Mouse (Mus musculus) embryonic facial prominence, embryonic 14.5 days (tissue): ENCODE measurements at regions not wholly inside any gene's neighbourhood (a gene's known extent, or its start where the extent isn't known, plus 50 kb on each side); places are given as distances from the start of the nearest gene placed in this dataset.

Source experiments
- ATAC-seq: fragments of 200-750 bp; cut with Nextera tagmentation; 2 replicates; pipeline ENCODE4 v1.8.0; 2017; ENCODE audit warnings: low read depth, moderate number of reproducible peaks, moderate TSS enrichment
- DNase-seq: peaks from one replicate; pipeline ENCODE4 v3.0.0-alpha.2; 2015; ENCODE audit warnings: low spot score
- H3K27ac ChIP-seq: fragments of 300-500 bp; sonication (generic); replicated peaks from 2 replicates; pipeline ENCODE4 v1.5.1; 2014; ENCODE audit warnings: low read depth, mild to moderate bottlenecking, low read length, moderate library complexity
- H3K27me3 ChIP-seq: fragments of 300-500 bp; sonication (generic); replicated peaks from 2 replicates; pipeline ENCODE4 v1.6.1; 2014; ENCODE audit warnings: low read length; ENCODE audit not compliant: control insufficient read depth, insufficient read depth
- H3K36me3 ChIP-seq: fragments of 300-500 bp; sonication (generic); 2 replicates; pipeline ENCODE4 v1.6.1; 2014; ENCODE audit warnings: low read length, mixed read lengths; ENCODE audit not compliant: control insufficient read depth, insufficient read depth
- H3K4me1 ChIP-seq: fragments of 300-500 bp; sonication (generic); 2 replicates; pipeline ENCODE4 v1.6.1; 2014; ENCODE audit warnings: antibody characterized with exemption, low read length; ENCODE audit not compliant: control insufficient read depth, insufficient read depth
- H3K4me2 ChIP-seq: fragments of 300-500 bp; sonication (generic); 2 replicates; pipeline ENCODE4 v1.6.1; 2014; ENCODE audit warnings: low read depth, mild to moderate bottlenecking, low read length, moderate library complexity, mixed read lengths
- H3K4me3 ChIP-seq: fragments of 300-500 bp; sonication (generic); 2 replicates; pipeline ENCODE4 v1.5.1; 2014; ENCODE audit warnings: low read depth, mild to moderate bottlenecking, low read length
- H3K9ac ChIP-seq: fragments of 300-500 bp; sonication (generic); 2 replicates; pipeline ENCODE4 v1.6.1; 2014; ENCODE audit warnings: low read depth, mild to moderate bottlenecking, low read length, moderate library complexity, mixed read lengths
- H3K9me3 ChIP-seq: fragments of 300-500 bp; sonication (generic); 2 replicates; pipeline ENCODE4 v1.6.1; 2016; ENCODE audit warnings: low read length; ENCODE audit not compliant: control insufficient read depth
- WGBS: fragments of 180-500 bp; shearing (Covaris S2); extraction: QIAGEN DNeasy Blood & Tissue Kit; methylation state at CpG from one replicate; pipeline ENCODE4 v1.1.7; 2014; 5-methylcytosine and 5-hydroxymethylcytosine counted together

DNA sequence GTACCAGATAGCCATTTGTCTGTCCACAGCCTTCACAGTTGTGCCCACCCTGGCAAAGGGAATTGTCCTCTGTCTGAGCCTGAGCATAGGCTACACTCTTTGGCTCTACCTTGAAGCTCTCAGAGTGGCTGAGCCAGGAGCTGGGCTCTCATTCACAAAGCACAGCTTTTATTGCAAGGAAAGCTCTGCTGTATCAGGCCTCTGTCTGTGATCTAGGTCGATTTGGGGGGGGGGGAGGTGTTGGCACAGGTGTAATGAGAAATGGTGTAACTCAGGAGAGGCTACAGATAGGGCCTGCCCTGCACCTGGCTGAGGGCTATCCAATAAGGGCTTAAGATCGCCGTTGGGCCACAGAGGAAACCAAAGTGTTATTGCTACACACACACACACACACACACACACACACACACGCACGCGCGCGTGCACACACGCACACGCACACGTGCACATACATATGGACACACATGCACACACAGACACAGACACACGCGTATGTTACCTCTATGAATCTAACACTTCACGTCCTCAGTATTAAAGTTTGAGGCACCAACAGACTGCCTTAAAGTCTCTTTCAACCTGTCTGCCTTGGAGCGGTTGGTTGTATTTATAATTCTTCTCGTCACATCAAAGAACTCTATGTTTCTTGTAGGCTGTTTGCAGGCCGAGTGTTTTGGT is 70.9 kb upstream of the Ppara start:
- DNase-seq = no peak
- Histone ChIP-seq H3K4me1 (peaks cover under 1% of the 10 kb centered on the region; the same call in 1 of the 2 replicates), H3K9me3 (no peaks in the 10 kb centered on the region), H3K9ac (no peak overlapping the region), H3K27me3 (peaks cover 52% of the 10 kb centered on the region), H3K4me3 (no peak overlapping the region), H3K27ac (no peak overlapping the region), H3K36me3 (peaks cover 14% of the 10 kb centered on the region), H3K4me2 (no peak overlapping the region)
- no peak for ATAC-seq
- WGBS = 84% methylated on average over 17 of the region's 17 CpGs

DNA sequence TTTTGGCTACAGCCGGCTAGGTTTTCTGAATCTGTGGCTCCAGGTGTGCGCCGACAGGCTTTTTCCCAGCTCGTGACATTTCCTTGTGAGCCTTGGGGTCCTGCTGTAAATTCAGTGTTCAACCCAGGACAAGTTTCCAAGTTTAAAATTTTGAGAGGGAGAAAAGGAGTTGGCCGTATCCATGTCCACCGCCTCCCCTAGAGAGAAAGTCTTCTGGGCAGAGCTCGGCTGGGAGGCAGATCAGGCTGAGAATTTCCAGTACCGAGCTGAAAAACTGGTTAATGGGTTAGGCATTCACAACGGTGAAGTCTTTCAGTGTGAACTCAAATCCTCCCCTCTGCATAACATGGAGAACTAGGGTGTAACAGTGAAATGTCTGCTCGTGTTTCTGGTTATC is 70.4 kb upstream of the Ppara start:
- Histone ChIP-seq H3K9ac (no peak overlapping the region), H3K4me1 (peaks cover 5% of the 10 kb centered on the region; the same call in 1 of the 2 replicates), H3K4me3 (no peak overlapping the region), H3K9me3 (no peaks in the 10 kb centered on the region), H3K27ac (no peak overlapping the region), H3K27me3 (peaks cover 46% of the 10 kb centered on the region), H3K4me2 (no peak overlapping the region), H3K36me3 (peaks cover 11% of the 10 kb centered on the region; the same call in 1 of the 2 replicates)
- ATAC-seq (no peak), DNase-seq (no peak)
- WGBS = 69% methylated on average over 10 of the region's 10 CpGs

DNA sequence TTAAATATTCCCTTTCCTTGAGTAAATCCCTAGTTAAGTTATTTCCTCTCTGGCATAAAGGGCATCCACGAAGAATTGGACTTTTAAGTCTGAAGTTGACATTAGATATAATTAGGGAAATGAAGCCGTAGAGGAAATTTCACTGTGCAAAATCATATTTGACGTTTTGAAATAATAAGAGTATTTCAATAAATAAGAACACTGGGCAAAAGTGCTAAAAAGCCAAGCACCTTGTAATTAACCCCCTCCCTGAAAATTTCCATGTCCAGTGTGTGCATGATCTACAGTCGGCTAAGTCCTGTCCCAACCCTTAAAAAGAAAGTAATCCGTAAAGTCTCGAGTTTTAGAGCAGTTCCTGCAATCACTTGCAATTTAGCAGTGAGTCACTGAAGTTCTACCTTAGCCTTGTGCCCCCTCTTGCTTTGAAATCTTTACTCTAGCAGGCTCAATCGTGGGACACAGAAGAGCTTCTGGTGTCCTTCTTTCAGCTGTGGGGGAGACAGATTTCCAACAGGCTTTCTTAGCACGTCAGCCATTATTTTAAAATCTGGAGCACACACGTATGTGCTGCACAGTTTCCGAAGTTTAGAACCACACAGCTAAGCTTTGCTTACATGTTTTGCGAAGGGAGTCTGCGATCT is 69.5 kb upstream of the Ppara start:
- Histone ChIP-seq H3K9me3 (no peaks in the 10 kb centered on the region), H3K9ac (no peak overlapping the region), H3K4me2 (no peak overlapping the region), H3K27ac (no peak overlapping the region), H3K27me3 (peaks cover 39% of the 10 kb centered on the region), H3K4me3 (no peak overlapping the region), H3K4me1 (peaks cover 9% of the 10 kb centered on the region; the same call in 1 of the 2 replicates), H3K36me3 (peaks cover 11% of the 10 kb centered on the region; the same call in 1 of the 2 replicates)
- DNase-seq (no peak), ATAC-seq (no peak)
- WGBS = 71% methylated on average over 12 of the region's 12 CpGs

DNA sequence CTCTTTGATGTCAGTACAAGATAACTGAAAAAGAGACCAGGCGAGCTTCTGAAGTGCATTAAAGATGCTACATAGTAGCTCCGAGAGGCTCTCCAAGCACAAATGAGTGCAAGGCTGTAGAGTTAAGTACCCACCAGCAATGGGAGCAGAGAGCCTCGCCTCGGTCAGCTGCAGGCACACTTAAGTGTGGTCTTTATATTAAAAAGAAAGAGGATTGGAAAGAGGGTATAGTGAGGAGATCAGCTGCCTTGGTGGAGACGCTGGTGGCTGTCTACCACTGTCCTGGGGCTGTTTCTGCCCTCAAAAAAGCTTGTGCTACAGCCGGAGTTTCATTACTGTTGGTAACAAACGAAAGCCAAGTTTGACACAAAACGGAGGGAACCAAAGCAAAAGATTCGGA is 68.3 kb upstream of the Ppara start:
- H3K4me1 ChIP-seq = peaks cover 9% of the 10 kb centered on the region; the same call in 1 of the 2 replicates
- H3K9ac ChIP-seq = no peak overlapping the region
- ATAC-seq = no peak
- no peak overlapping the region for H3K4me2 ChIP-seq
- no peaks in the 10 kb centered on the region for H3K9me3 ChIP-seq
- H3K27me3 ChIP-seq = peaks cover 27% of the 10 kb centered on the region
- H3K4me3 ChIP-seq = no peak overlapping the region
- no peak overlapping the region for H3K27ac ChIP-seq
- peaks cover 3% of the 10 kb centered on the region; the same call in 1 of the 2 replicates for H3K36me3 ChIP-seq
- DNase-seq = no peak
- WGBS = 73% methylated on average over 9 of the region's 9 CpGs

DNA sequence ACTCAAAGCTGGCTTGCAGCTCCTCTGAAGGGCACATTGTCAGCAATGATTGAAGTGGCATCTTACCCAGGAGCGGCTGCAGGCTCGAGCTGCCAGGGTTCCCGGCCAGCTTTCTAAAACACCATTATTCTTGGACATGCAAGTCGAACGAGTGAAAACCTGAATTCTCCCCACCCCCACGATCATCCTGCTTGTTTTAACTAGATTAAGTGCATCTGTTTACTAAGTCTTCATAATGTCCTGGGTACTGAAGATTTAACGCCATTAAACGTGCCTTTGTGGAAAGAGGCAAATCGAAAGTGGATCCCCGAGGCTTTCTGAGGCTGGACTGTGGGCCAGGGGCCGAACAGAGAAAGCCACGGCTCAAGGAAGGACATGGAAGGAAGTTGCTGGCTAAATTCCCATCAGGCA is 67.4 kb upstream of the Ppara start:
- H3K4me1 ChIP-seq = peaks cover 9% of the 10 kb centered on the region; the same call in 1 of the 2 replicates
- no peaks in the 10 kb centered on the region for H3K36me3 ChIP-seq
- H3K4me2 ChIP-seq = peak overlapping the region; percentile 20; the same call in 1 of the 2 replicates
- WGBS = 55% methylated on average over 12 of the region's 12 CpGs
- H3K27ac ChIP-seq = no peak overlapping the region
- ATAC-seq (no peak), DNase-seq (no peak)
- H3K4me3 ChIP-seq = no peak overlapping the region
- peaks cover 19% of the 10 kb centered on the region for H3K27me3 ChIP-seq
- no peaks in the 10 kb centered on the region for H3K9me3 ChIP-seq
- no peak overlapping the region for H3K9ac ChIP-seq

DNA sequence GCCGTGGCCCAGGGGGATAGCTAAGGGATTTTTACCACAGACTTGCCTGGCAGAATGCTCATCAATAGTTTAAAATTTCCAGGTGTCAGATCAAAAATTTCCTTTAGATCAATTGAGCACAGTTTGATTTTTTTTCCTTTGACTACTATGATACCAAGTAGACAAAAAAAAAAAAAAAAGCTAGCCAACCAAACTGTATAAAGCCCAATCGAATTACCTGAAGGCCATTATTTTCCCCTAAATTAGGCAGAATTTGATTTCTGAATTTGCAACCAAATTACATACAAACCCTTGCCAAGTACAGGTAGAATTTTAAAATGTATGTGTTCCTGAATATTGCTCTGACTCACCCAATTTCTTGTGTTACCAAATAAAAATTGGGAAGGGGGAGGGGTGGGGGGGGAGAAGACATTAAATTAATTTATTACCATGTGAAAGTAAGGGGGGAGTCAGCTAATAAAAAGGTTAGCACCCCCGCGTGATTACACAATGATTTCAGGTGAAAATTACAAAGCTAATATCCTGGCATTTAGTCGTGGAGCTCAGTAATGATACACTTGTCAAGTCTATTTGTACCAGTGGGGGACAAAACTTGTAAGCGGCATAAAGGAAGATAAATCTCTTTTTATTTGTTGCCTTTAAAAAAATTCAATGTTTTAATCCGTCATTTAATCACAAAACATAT is 66.7 kb upstream of the Ppara start:
- Histone ChIP-seq H3K4me1 (peaks cover 12% of the 10 kb centered on the region; the same call in 1 of the 2 replicates), H3K9me3 (no peaks in the 10 kb centered on the region), H3K4me3 (no peak overlapping the region), H3K36me3 (no peaks in the 10 kb centered on the region), H3K9ac (no peak overlapping the region), H3K27ac (no peak overlapping the region), H3K27me3 (peaks cover 19% of the 10 kb centered on the region), H3K4me2 (no peak overlapping the region)
- no peak for DNase-seq
- no peak for ATAC-seq
- 83% methylated on average over 7 of the region's 7 CpGs for WGBS

DNA sequence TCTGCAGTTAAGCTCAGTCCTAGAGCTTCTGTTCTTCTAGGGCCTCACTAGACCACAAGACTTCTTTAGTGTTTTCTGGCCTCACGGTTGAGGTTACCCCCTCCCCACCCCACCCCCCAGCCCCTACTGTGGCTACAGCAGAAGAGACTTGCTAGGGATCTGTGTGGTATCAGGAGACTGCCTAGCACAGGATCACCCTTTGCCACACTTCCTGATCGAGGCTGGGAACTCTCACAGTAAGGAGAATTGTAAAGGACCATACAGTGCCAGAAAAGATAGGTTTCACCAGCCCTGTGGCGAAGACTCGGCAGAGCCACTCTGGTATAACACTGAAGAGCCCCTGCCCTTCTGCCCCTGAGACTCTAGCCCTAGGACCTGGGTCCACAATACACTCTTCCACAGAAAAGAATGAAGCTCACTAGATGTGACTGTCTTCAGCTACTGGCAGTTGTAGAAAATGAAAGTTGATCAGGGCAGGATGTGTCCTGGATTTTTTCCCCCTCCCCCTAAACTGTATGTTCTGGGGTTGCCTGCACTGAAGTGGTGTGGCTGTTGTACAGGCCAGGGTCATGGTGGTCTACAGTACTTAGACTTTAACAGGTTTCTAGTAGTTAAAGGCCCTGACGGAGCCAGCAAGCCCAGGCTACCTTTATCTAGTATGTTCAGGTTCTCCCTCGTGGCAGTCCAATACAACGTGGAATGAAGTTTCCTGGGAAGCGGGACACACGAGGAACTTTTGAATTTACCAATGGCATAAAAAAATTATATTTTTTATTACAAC is 65.7 kb upstream of the Ppara start:
- peaks cover 14% of the 10 kb centered on the region for H3K27me3 ChIP-seq
- 0 out of 2 replicates have a peak, but pooled peaks cover 6% of the 10 kb centered on the region for H3K36me3 ChIP-seq
- peak overlapping the region; percentile 99; the same call in 1 of the 2 replicates for H3K9ac ChIP-seq
- peak overlapping the region; percentile 73 for H3K4me2 ChIP-seq
- no peak for ATAC-seq
- WGBS = 67% methylated on average over 9 of the region's 9 CpGs
- peak overlapping the region; percentile 96 for H3K27ac ChIP-seq
- no peaks in the 10 kb centered on the region for H3K9me3 ChIP-seq
- peaks cover 21% of the 10 kb centered on the region for H3K4me1 ChIP-seq
- no peak for DNase-seq
- H3K4me3 ChIP-seq = peak overlapping the region; percentile 94

DNA sequence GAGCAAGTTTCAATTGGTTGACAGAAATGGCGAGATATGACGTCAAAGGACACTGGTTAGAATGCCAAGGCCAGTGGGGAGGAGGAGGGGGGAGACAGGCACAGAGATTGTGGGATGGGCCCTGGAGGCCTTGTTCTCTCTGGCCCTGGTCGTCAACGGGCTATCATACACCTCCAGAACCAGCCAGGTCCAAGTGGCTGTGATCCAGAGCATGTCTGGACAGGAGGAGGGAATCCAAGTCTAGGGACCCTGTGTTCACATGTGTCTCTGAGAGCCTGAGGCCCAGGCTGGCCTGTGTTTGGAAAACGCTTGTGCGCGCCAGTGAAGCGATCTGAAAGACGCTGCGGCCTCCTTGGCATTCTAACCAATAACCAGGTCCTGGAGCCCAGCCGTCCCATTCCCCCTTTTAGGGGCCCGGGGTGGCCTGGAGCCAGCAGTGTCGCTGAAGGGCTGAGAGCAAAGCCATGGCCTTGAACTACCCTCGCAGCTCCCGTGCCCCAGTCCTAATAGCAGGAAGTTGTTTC is 65.1 kb upstream of the Ppara start:
- H3K27ac ChIP-seq = peak overlapping the region; percentile 96

More for the DNA sequence above, 65.1 kb upstream of the Ppara start:
- H3K36me3 ChIP-seq = 0 out of 2 replicates have a peak, but pooled peaks cover 9% of the 10 kb centered on the region
- no peak; the same call in none of the 2 replicates for ATAC-seq
- H3K9ac ChIP-seq = peak overlapping the region; percentile 99
- H3K27me3 ChIP-seq = peaks cover 14% of the 10 kb centered on the region
- peak overlapping the region; percentile 73 for H3K4me2 ChIP-seq
- DNase-seq = no peak
- no peaks in the 10 kb centered on the region for H3K9me3 ChIP-seq
- WGBS = 25% methylated on average over 14 of the region's 15 CpGs
- peaks cover 25% of the 10 kb centered on the region for H3K4me1 ChIP-seq
- H3K4me3 ChIP-seq = peak overlapping the region; percentile 94
